Mouse (Mus musculus): ENCODE measurements around the gene Prdm4.
A peak's percentile ranks its signal among the peaks of the same experiment; 100 is the strongest.

The Prdm4 gene

GRCm38 (mm10) chr10:85916498-85917309, at the start of gene Prdm4:
Gene Prdm4, minus strand, starts transcription at chr10:85917142.
- DNase-seq, result peak; percentile 96

DNA sequence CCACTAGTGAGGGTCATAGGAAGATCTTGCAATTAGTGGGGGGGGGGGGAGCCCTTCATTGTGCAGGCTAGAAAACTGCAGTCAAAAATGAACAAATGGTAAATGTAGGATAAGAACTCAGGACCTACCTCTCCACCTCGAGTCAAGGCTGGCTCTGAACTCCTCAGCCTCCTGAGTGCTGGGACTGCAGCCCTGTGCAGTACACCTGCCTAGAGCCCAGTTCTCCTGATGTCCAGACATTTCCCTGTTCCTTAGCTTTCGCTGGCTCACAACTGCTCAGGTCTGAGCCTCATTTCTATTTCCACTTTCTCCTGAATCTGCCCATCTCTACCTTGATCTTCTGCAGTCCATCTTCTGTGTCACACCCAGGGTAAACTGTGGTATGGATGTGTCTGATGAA, 49.5 kb upstream of the Prdm4 start:
- DNase-seq, result no peak

GRCm38 (mm10) chr10:85964316-85964715, 47.4 kb upstream of the Prdm4 start:
- DNase-seq, result no peak

DNA sequence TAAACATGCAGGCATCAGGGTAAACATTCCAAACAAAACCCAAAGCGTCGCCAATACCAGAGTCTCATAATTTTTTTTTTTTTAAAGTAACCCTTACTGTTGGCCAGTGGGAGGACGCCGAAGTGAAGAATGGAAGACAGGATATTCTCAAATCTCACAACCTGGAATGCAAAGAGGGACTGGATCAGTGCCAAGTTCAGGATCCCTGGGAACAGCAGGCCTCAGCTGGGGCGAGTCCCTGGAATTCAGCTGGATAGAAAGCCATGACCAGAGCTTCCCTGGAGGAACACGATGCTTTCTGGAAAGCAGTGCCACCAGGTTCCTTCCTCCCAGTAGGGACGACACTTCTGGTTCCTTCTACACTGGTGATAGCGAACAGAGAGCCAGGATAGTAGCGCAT, 46.0 kb upstream of the Prdm4 start:
- no peak for DNase-seq

GRCm38 (mm10) chr10:85957464-85957950, 40.6 kb upstream of the Prdm4 start, which contains the start of gene Rtcb:
Gene Rtcb, minus strand, starts transcription at chr10:85957823.
- DNase-seq, result peak; percentile 97

- no peak for DNase-seq
Observed at GRCm38 (mm10) chr10:85956871-85957419, 40.0 kb upstream of the Prdm4 start.

- no peak for DNase-seq
Observed at GRCm38 (mm10) chr10:85954429-85954828, 37.5 kb upstream of the Prdm4 start.

GRCm38 (mm10) chr10:85953401-85953800, 36.5 kb upstream of the Prdm4 start:
- no peak for DNase-seq

GRCm38 (mm10) chr10:85951765-85952443, 35.0 kb upstream of the Prdm4 start:
- DNase-seq, result no peak

- no peak for DNase-seq
Observed at GRCm38 (mm10) chr10:85948483-85949196, 31.7 kb upstream of the Prdm4 start.

DNA sequence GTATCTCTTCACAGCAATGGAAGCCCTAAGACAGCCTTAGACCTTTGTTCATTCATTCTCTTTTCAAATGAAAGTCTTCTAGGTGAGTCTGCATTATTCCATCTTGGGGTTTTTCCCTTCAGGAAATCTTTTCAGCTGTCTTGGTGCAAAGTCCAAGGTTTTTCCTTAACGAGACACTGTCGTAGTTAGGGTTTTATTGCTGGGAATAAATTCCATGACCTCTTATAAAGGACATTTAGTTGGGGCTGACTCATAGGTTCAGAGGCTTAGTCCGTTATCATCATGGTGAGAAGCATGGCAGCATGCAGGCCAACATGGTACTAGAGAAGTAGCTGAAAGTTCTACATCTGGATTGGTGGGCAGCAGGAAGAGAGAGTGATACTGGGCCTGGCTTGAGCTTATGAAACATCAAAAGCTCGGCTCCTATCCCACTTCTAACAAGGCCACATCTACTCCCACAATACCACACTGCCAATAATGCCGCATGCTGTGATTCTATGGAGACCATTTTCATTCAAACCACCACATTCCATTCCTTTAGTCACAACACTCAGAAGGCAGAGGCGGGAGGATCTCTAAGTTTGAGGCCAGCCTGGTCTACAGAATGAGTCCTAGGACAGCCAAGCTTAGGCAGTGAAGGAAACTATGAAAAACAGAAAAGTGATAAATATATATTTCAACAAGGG, 19.5 kb upstream of the Prdm4 start:
- DNase-seq, result no peak

DNA sequence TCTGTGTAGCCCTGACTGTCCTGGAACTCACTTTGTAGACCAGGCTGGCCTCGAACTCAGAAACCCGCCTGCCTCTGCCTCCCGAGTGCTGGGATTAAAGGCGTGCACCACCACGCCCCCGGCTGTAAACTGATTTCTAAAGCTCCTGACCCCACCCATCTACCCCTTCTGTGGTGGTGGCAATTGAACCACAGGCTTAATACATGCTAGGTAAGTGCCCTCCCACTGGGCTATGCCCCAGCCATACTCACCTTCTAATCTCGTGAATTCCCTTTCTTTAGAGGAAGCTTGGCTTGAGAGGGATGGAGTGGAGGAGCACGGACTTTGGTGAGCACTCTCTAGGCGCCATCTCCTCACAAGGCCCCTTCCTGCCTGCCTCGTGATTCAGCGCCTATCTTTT, 13.0 kb upstream of the Prdm4 start:
- no peak for DNase-seq

GRCm38 (mm10) chr10:85929208-85929591, 12.3 kb upstream of the Prdm4 start:
- no peak for DNase-seq

DNA sequence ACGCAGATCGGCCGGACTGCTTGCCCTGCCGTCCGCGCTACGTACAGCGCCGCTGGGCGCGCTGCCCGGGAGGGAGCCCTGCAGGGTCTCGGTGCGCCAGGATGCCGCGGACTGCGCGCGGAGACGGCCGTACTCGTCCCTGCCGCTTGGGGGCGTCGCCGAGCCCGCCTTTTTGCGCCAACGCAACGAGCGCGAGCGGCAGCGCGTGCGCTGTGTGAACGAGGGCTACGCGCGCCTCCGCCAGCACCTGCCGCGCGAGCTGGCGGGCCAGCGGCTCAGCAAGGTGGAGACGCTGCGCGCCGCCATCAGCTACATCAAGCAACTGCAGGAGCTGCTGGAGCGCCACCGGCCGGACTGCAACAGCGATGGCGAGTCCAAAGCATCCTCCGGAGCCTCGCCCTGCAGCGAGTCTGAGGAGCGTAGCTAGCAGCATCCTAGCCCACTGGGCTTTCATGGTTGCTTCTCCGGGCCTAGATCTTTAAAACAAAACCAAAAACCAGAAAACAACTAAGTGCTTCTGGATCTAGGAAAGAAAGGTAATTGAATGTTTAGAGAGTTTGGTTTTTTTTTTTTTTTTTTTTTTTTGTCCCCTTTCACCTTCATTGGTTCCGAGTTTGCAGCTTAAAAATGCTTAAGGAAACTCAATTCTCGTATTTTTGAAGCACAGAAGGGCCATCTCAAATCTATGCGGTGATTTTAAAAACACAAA, 11.7 kb upstream of the Prdm4 start:
- peak; percentile 80 for DNase-seq

GRCm38 (mm10) chr10:85927676-85928445, 10.9 kb upstream of the Prdm4 start, which contains the start of gene Ascl4:
Gene Ascl4, plus strand, starts transcription at chr10:85927681.
- peak; percentile 23 for DNase-seq

- DNase-seq, result no peak
Observed at GRCm38 (mm10) chr10:85879886-85880486, 37.0 kb downstream of the Prdm4 start.

DNA sequence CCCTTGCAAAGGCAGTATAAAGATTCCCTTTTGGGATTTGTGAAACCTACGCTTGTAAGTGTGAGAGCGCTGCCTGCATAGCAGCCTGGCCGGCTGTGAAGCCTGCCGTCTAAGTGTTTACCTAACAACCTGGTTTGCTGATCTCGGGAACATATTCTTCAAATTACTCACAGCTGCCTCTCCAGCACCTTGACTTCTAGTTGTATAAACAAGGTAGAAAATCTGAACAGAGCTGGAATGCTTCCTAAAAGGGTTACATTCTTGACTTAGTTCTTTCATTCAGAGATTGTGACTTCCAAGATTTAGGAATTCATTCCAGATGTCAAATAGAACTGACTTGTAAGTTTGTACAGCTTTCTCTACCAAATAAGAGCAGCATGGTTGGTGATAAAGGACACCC, 41.1 kb downstream of the Prdm4 start:
- no peak for DNase-seq

GRCm38 (mm10) chr10:85873861-85874544, 42.9 kb downstream of the Prdm4 start:
- DNase-seq, result no peak

GRCm38 (mm10) chr10:85872479-85872773, 44.5 kb downstream of the Prdm4 start:
- no peak for DNase-seq
